26 mouse cellular contexts compared by ENCODE assay signal in the genomic region with DNA sequence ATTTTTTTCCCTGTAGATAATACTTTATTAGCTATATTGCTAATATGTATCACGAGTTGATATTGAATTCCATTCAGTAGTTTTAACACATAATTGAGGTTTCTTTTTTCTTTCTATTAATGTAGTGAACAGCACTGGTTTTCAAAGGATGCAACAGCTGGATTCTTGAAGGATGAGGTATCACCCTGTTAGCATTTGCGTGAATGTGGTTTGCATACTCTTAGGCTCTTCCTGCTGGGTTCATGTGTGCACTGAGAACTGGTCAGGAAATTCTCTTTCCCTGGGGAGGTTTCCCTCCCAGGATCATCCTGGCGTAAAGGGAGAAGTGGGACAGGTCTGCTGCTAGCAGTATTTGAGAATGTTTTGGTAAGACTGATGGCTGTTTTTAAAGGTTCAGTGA.
"Had no signal": no experiment of that assay in that cellular context is flagged by ENCODE, and none has a peak within 500 bp of the region (broad histone marks: within the 10 kb centered on the region; RNA-seq: fewer than 3 reads in every experiment).

No protein-coding gene starts in this region.

- H3K4me3 ChIP-seq: heart, adult 2 months; heart, embryonic 13.5 days; heart, embryonic 15.5 days; hindbrain, embryonic 13.5 days; hindbrain, embryonic 15.5 days; intestine, embryonic 15.5 days; kidney, embryonic 15.5 days; limb, embryonic 13.5 days; limb, embryonic 15.5 days; liver, embryonic 12.5 days had no signal

- H3K4me1 ChIP-seq: heart, embryonic 13.5 days; heart, embryonic 15.5 days; intestine, embryonic 15.5 days; kidney, embryonic 15.5 days; limb, embryonic 15.5 days; liver, embryonic 12.5 days had no signal

- H3K9me3 ChIP-seq: heart, embryonic 13.5 days; heart, embryonic 15.5 days; hindbrain, embryonic 13.5 days; hindbrain, embryonic 15.5 days; intestine, embryonic 15.5 days; kidney, embryonic 15.5 days; limb, embryonic 13.5 days; limb, embryonic 15.5 days; liver, embryonic 12.5 days had no signal

- H3K9ac ChIP-seq: heart, embryonic 13.5 days; heart, embryonic 15.5 days; hindbrain, embryonic 13.5 days; hindbrain, embryonic 15.5 days; intestine, embryonic 15.5 days; kidney, embryonic 15.5 days; limb, embryonic 13.5 days; limb, embryonic 15.5 days; liver, embryonic 12.5 days; liver, embryonic 14.5 days had no signal

- H3K36me3 ChIP-seq: heart, embryonic 15.5 days; hindbrain, embryonic 13.5 days; hindbrain, embryonic 15.5 days; intestine, embryonic 15.5 days; kidney, embryonic 15.5 days; limb, embryonic 13.5 days; limb, embryonic 15.5 days; liver, embryonic 12.5 days had no signal

- H3K4me2 ChIP-seq: heart, embryonic 11.5 days; heart, embryonic 13.5 days; heart, embryonic 15.5 days; hindbrain, embryonic 13.5 days; hindbrain, embryonic 15.5 days; intestine, embryonic 15.5 days; kidney, embryonic 15.5 days; limb, embryonic 13.5 days; limb, embryonic 15.5 days; liver, embryonic 12.5 days had no signal

- H3K27me3 ChIP-seq: heart, embryonic 13.5 days; heart, embryonic 15.5 days; hindbrain, embryonic 13.5 days; hindbrain, embryonic 15.5 days; intestine, embryonic 15.5 days; kidney, embryonic 15.5 days; limb, embryonic 13.5 days; limb, embryonic 15.5 days; liver, embryonic 12.5 days had no signal

- DNase-seq: gastrocnemius, postnatal 14 days; gastrocnemius, postnatal 36 days; heart, adult 11 months; heart, adult 2 months; heart, postnatal 14 days; heart, postnatal 36 days; kidney, adult 11 months; kidney, adult 2 months; kidney, adult 9 months; kidney, postnatal 10 days; kidney, postnatal 25 days; layer of hippocampus, adult 9-11 months; layer of hippocampus, postnatal 36 days; left cerebral cortex, postnatal 4 days had no signal

- H3K27ac ChIP-seq: heart, adult 2 months; heart, embryonic 13.5 days; heart, embryonic 15.5 days; hindbrain, embryonic 13.5 days; hindbrain, embryonic 15.5 days; intestine, embryonic 15.5 days; kidney, embryonic 15.5 days; limb, embryonic 13.5 days; limb, embryonic 15.5 days; liver, embryonic 12.5 days; liver, embryonic 14.5 days had no signal

- ATAC-seq: inflammation-experienced regulatory T-cells, adult 6 months; intestine, embryonic 15.5 days; liver, embryonic 12.5 days had no signal
